Mouse (Mus musculus): ENCODE measurements around the gene Dll1.

- TF ChIP-seq CTCF (IDR thresholded peaks at IDR 0.05; ENCODE audit: extremely low read depth, insufficient read depth, low read length): no peak
- TF ChIP-seq POLR2A (IDR thresholded peaks at IDR 0.05; ENCODE audit: extremely low read depth, insufficient read depth, low read length): no peak
Observed at GRCm38 (mm10) chr17:15422666-15423065, 46.0 kb upstream of the Dll1 start.
